Mouse (Mus musculus): ENCODE results near the gene Cabin1.

DNA sequence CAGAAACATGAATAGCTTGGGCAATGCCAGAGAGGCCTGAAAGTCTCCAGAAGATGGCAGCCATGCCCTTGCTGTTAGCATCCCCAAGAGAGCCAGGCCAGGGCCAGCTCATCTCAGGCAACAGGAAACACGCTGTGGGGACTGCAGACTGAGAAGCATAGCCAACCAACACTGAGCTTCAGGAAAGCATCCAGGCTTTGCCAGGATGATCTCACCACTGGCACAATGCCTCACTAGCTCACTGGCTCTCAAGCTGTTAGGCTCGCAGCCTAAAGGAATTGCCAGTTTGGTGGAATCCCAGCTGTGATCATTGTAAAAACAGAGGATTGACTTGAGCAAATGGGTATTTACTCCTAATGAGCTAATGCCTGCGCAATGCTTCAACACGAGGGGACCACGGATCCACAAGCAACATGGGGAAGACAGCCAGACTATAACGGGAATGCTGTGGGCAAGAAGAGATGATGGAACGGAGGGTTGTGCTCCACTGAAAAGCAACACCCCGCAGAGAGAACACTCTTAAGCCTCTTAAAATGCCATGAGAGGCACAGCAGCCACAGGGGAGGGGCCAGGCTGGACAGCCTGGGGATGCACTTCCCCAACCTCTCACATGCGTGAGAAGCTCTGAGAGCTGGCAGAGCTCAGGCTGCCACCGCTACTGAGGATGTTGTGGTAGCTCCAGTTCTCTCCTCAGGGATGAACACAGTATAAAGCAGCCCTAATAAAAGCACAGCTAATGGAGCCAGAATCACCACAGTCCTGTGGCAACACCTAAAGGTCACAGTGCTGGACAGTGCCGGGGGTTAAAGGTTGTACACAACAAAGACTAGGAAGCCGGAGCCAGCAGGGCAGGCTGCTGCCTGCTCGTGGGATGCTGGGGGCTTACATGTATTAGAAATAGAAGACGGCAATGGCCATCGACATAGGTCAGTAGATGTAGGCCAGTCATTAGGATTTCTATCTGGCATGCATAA is 59.6 kb downstream of the Cabin1 start:
- TF ChIP-seq TAL1 (IDR thresholded peaks at IDR 0.05; ENCODE audit: low read length) (no peak), GATA1 (IDR thresholded peaks at IDR 0.05; ENCODE audit: low read length) (no peak)

Measured in erythroblast, embryonic 14.5 days (primary cell).